Mouse (Mus musculus) heart, postnatal 25 days (tissue): ENCODE measurements around the gene Cdc6. TPM values are rescaled to one million over a fixed set of nuclear protein-coding genes. Genes with fewer than 3 reads are reported as not detected.
"Not testable (repeated sequence)": the region's sequence is repeated elsewhere in the genome, so short reads cannot be mapped to it uniquely, and the experiment has no call there.

Experiments used
- DNase-seq: peaks from one replicate; pipeline ENCODE4 v3.0.0; 2022; ENCODE audit warnings: low spot score
- intact Hi-C: fragments of 180-260 bp; cut with DNase I; formaldehyde crosslinking; loops from one replicate; pipeline ENCODE4 v1.15.1; 2025
- total RNA-seq, 2 experiments: library from RNA; stranded (reverse); gene quantifications; 2 replicates each; pipeline ENCODE4 v1.2.3; 2021

The Cdc6 gene
- total RNA-seq, 2 experiments from 2014 or later: 0.28 to 0.52 TPM

DNA sequence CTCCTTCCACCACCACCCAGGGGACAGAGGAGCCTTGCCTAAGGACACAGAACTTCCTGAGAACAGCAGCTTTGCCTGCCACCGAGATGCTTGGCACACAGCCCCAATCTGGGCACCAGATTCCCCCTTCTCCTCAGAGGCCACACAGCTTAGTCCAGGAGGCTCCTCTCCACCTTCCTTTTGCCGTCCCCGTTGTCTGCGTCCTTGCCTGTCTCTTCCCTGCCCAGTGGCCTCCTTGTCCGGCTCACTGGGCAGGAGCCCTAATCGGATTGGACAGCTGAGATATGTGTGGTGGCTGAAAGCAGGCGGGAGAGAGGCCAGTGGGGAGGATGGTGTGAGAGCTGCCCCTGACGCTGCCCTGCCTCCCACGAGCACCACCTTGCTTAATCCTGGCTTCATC, 21.9 kb downstream of the Cdc6 start:
- intact Hi-C loops: loop anchor here (5.0 kb wide), 1 partner anchor 223 kb away; no protein-coding TSS in a partner anchor
- DNase-seq: no peak

DNA sequence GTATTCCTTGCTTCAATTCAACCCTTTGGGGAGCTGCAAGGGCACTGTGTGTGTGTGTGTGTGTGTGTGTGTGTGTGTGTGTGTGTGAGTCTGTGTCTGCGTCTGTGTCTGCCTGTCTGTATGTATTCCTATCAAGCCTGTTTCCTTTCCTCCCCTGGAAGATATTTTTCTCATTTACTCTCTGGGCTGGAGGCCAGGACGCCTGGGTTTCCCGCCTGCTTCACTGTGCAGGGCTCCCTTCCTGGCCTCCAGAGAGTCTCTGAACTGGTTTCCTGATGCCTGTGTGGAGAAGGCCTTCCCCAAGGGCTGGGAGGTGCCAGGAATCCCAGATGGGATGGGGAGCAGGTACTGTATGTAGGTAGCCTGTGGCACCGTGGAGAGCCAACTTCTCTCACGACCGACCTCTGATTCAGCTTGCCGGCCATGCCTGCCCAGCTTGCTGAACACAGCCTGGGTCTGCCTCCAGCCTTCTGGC, 22.6 kb downstream of the Cdc6 start:
- DNase-seq: no peak
- intact Hi-C loops: no loop called here

DNA sequence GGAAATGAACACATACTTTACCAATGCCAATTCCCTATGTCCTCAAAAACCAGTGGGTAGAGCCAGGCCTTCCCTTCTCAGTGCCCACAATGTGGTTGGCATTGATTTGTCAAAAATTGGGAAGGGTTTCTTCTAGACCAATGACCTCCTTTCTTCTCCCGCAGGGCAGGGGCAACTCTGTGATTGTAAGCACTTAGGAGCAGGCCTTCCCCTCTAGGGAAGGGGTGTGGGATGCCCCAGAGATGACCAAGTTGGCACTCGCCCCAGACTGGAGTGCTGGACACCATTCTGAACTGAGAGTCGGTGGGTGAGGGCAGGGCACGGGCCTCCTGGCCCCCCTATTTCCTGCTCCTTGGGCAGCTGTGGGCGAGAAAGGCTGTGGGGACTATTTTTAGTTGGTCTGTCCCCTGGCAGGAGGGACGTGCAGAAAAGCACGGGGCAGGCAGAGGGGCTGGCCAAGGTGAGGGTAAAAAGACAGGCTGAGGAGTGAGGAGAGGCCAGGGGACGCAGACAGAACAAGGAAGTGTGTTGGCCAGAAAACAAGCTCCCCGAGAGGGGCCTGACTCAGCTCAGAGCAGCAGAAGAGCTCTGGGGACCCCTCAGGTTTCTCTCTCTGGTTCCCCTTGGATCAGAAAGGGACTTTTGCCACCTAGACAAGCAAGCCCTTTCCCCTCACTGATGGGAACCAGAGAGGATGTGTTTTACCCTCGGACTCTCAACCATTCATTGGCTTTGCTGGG, 23.3 kb downstream of the Cdc6 start:
- intact Hi-C loops: no loop called here

DNA sequence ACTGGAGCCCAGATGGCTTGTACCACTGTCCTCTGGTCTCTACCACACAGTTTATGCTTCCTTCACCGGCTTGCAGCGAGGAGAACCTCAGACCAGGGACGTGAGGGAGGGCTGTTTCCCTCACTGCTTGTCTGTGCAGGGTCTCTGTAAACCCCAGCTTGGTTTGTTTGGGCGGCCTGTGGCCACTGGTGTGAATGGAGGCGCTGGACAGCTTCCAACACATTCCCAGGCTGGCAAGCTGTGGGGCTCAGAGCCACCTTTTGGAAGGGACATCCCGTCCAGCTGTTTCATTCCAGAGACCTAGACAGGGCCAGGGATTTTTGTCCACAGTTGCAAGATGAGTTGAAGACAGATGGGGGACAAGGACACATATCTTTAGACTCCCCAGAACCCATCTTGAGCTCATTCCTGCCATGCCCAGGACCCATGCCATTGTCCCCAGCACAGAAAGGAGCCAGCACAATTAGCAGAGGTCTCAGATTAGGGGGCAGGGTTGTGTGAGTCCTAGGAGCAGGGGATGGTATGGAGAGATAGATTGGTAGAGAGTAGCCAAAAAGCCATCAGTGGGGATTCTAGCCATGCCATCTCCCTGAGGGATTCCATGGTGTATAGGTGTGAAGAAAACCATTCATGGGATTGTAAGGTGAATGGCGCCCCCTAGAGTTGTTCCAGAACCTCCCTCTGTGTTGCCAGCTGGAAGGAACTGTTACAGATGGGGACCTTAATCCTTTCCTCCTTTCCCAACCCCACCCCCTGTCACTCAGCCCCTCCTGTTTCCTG, 24.1 kb downstream of the Cdc6 start:
- intact Hi-C loops: loop anchor here (2.0 kb wide), 1 partner anchor 41 kb away; no protein-coding TSS in a partner anchor
- no peak for DNase-seq

More for the DNA sequence above, 23.3 kb downstream of the Cdc6 start:
- DNase-seq: no peak

DNA sequence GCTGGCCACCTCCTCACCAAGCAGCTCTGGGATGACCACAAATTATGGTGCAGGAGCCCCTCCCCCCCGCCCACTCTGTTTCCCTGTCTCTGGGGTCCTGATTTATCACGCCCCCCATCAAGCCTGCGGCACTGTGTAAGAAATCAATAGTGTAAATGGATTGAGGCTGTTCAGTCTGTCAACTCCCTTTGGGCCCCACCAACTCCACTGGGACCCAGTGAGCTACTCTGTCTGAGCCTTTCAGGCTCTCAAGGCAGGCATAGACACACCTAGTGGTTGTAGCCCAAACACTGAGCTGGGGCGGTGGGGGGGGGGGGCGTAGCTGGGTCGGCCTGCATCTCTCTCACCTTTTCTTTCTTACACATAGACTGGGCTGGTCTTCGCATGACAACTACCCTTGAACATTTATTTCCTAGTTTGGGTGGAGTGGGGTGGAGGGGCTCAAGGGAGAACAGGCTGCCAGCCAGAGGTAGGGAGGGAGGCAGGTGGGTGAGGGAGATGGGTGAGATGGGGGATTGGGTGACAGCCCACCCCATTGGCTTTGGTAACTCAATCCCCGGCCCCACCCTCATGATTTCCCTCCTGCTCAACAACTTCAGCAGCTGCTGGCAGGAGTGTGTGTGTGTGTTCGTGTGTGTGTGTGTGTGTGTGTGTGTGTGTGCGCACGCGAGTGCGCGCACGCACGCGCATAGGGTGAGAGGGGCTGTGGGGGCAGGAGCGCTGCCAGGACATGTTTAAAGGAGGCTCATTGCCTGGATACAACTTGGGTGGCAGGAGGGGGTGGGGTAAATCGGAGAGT, 24.9 kb downstream of the Cdc6 start:
- intact Hi-C loops: loop anchor here (2.0 kb wide), 1 partner anchor 40 kb away; no protein-coding TSS in a partner anchor
- no peak for DNase-seq

DNA sequence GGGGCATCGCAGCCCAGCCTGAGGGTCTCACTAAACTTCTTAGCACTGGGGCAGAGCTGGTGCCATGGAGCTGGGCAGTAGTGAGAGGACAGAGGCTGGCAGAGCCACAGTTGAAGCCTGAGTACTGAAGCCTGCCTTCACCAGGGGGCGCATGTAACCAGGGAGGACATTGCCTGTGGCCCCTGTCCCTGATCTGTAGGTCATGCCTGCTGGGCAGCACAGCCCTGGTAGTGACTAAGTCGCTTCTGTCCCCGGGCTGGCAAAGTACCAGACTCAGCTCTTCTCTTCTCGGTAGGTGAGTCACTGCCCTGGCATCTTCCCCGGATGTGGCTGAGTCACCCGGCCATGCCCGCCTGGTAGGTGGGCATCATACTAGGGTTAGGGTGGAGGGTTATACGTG, 25.6 kb downstream of the Cdc6 start:
- no peak for DNase-seq
- intact Hi-C loops: loop anchor here (2.0 kb wide), 1 partner anchor 40 kb away; no protein-coding TSS in a partner anchor

DNA sequence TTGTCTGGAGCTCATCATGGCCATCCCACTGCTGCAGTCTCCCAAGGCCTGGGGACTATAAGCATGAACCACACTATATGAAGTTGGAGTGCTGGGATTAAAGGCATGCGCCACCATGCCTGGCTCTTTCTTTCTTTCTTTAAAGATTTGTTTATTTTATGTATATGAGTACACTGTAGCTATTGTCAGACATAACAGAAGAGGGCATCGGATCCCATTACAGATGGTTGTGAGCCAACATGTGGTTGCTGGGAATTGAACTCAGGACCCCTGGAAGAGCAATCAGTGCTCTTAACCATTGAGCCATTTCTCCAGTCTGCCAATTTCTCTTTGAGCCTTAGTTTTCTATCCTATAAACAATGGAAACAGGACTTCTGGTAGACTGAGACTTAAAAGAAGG, 26.2 kb downstream of the Cdc6 start:
- intact Hi-C loops: loop anchor here (2.0 kb wide), 1 partner anchor 39 kb away; no protein-coding TSS in a partner anchor
- DNase-seq: not testable (repeated sequence)

DNA sequence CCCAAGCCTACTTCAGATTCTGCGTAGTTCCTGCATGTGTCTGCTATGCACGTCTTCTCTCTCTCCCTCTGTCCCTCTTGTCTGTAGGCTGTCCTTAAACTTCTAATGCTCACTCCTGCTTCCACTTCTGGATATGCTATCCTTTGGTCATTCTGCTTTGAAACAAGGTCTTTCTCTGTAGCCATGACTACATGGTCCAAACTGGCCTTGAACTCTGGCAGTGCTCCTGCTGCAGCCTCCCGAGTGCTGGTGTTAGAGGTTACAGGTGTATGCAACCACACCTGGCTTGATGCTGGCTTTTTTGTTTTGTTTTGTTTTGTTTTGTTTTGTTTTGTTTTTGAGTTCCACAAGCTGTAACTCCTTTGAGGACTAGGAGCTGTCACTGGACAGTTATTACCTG, 26.8 kb downstream of the Cdc6 start:
- intact Hi-C loops: no loop called here
- DNase-seq: no peak

DNA sequence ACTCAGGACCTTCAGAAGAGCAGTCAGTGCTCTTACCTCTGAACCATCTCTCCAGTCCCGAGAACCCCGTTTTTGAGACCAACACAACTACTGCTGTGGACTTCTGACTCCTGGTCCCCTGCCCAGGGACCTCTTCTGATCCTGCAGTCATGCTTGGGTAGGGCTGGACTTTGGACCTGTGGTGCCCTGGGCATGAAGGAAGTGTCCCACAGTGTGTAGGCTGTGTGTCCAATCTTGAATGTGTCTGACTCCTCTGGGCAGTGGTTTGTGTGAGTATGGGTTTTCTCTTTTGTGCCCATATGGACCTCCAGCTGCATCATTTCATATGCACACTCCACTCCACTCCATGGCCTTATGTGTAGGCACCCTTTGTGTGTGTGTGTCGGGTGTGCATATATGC, 27.5 kb downstream of the Cdc6 start:
- intact Hi-C loops: no loop called here

DNA sequence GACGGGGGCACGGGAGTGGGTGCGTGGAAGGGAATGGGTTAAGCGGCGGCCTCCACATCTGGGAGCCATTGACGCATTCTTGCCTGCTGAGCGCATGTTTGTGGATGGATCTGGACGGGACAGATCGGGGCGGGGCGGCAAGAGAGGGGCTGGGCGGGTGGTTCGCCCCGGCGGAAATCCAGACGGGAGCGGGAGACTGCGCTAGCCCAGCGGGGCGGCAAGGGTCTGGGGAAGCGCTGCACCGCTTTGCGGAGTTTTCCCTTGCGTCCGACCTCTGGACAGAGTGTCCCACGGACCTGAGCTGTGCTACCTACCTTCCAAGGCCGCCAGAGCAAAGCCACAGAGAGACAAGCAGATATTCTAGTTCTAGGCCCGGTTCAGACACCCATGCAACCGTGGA, 28.6 kb downstream of the Cdc6 start:
- peak; percentile 73 for DNase-seq
- intact Hi-C loops: no loop called here

More for the DNA sequence above, 27.5 kb downstream of the Cdc6 start:
- DNase-seq: no peak

DNA sequence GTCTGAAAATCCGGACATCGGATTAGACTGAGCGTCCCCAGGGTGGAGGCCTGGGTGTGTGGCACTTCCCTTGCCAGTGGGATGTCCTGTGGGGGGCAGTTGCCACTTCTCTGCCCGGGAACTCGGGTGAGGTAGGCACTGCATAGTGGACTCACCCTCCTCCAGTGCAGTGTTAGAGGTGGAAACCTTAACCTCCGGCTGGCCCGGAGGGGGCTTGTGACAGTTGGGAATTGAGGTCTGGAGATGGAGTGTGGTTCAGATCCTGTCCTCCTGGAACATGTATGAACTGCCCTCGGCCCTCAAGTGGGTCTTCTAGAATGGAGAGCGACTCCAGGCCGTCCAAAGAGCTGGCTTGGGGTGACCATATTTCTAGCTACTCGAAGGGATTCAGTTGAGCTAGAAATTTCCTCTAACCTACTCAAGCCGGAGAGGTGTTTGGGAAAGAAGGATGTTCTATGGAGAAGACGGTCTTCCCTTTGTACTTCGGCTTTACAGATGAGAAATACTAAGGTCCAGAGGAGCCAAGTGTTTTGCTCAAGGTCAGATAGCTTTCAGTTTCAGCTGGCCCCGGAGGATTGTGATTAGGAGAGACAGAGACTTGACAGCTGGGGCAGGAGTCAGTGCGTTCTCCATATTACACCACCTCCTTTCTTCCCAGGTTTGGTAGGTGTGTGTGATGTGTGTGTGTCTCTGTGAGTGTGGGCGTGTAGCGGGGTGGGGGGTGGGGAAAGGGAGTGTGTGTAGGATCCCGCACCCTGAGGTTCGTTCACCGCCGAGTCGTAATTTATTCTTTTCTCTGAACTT, 29.2 kb downstream of the Cdc6 start:
- no peak for DNase-seq
- intact Hi-C loops: no loop called here

DNA sequence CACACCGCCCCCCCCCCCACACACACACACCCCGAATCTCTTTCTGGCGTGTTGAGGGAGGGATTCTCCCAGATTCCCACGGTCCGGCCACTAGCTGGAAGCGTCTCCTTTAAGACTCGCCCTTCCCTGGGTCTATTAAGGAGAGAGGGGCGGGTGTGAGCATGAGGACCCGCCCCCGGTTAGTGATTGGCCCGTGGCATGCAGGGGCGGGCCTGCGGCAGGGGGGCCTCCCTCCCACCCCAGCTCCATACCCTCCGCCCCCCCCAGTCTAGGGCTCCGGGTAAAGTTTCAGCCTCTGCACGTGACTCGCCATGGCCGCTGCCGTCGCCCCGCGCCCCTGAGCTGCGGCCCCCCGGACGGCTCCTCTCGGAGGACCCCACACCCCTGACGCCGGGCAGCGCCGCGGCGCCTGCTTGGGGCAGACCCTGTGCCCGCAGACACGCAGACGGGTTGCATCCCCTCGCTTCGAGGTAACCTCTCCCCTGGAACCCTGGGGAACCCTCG, 29.9 kb downstream of the Cdc6 start:
- intact Hi-C loops: no loop called here
- peak; percentile 91 for DNase-seq

DNA sequence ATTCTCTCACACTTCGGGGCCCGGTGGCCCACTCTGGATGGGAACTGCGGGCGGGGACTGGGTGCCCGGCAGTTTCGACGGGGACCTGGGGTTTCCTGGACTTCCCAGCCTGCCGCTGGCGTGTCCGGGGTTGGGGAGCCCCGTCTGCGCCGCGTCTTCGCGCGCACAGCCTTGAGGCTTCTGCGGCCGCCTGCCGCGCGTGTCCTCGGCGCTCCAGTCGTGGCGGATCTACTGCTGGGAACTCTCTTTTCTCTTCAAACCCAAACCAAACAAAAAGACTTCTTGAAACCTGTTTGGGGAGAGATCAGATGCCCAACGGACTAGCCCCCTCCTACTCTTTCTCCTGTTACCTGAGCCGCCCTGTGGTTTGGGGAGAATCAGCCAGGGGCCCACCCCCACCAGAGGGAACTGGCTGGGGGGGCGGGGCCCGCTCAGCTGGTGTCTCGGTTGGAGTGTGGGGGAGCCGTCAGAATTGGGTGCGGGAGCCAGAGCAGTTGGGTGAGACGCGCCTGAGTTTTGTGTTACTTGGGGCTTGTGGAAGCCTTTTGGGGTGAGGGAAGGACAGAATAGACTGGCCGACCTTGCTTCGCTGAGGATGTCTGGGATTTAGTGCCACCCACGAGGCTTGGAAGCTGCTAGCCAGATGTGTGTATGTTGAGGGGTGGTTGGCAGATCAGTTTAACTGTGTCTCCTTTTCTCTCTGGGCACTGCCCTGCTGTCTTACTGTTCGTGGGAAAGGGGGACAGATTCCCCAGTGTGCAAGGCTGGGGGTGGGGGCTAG, 30.5 kb downstream of the Cdc6 start:
- intact Hi-C loops: no loop called here
- DNase-seq: no peak

DNA sequence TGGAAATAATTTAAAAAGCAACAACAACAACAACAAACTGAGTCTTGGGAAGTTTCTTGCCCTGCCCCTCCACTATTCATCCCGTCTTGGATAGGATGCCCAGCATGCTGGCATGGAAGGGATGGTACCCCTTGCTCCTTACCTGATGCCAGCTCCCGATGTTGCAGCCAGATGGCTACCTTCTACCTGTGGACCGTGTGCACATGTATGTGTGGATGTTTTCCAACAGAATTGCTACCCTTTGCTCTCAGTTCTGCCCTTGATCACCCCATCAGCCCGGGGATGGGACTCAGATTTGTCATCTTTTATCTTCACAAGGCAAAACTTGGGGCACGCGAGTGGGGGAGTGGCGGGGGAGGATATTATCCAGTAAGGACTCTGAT, 31.1 kb downstream of the Cdc6 start:
- DNase-seq: no peak
- intact Hi-C loops: no loop called here

DNA sequence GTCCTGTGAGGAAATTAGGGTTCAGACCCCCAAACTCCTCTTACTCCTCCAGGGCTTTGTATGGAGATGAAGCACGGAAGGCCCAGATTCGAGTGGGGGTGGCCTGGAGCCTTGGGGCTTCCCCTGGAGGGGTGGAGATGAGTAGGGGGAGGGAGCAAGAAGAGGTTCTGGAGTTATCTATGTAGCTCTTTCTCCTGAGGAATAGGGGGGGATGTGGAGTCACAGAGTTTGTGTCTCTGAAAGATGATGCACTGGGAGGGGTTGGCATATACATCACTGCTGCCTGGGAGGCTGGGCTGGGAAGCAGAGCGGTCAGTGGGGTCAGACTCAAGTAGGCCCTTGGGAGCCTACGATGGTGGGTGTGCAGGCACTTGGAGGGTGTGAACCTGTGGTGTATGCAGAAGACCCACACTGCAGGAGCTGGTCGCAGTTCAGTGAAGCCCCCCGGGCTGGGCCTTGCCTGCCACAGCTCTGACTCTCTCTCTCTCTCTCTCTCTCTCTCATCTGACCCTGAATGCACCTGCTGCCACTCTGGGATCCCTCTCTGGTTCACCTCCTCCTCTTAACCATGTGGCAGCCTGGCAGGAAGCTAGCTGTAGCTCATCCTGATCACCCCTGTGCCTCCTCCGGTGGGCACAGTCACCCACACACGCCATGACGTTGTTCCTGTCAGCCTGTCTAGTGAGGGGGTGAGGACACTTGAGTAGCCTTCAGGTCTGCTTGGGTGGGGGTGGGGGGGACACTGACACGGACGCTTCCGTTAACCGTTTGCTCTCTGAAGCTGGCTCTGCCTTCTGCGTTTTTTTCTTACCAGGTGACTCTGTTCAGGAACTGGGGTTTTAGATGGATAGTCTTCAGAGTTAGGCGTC, 31.7 kb downstream of the Cdc6 start:
- intact Hi-C loops: no loop called here
- DNase-seq: no peak

DNA sequence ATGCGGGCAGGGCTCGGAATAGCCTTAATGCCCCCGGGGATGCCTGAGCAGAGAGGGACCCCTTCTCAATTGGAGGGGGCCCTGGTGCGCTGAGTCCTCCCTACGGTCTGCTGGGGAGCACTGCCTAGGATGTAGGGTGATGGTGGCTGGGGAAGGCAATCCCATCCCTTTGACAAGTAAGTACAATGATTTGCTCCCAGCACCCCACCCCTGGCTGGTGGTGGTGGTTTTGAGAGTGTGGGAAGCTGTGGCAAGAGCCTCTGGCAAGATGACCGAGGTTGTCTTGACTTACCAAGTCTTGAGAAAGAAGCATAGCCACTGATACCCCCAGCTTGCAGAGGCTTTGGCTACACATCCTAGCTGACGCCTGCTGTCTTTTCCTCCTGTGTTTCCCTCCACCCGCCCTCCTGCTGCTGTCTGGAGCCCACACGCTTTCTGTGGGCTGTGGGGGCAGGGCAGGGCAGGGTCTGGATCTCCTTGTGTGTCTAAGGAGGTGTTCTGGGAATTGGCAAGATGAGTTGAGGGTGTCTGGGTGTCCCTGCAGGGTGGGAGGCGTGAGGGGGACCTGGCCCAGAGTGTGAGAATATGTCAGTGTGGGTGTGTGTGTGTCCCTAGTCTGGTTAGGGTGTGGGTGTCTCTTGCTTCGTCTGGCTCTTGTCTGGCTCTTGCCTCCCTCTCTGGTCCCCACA, 32.5 kb downstream of the Cdc6 start:
- intact Hi-C loops: no loop called here
- DNase-seq: no peak

DNA sequence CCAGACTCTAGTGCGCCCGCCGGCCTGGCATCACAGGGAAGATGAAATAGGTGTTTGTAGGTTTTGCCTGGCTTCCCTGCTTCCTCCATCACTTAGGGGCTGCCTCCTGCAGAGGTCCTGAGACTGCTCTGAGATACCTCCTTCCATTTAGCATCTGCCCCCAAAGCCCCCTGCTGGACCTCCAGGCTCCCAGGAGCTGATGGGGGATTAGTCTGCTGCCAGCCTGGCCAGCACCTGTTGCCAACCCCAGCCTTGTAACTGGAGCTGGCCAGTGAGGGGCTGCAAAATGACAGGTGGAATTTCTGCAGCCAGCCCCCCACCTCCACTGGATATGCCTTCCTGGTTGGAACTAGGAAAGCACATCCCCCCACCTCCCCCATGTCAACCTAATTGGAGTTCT, 33.2 kb downstream of the Cdc6 start:
- no peak for DNase-seq
- intact Hi-C loops: no loop called here
